Mouse (Mus musculus) macrophage (primary cell): ENCODE measurements around the gene Atp8a2. TPM values are rescaled to one million over a fixed set of nuclear protein-coding genes. Genes with fewer than 3 reads are reported as not detected.

Experiments used
- H3K27ac ChIP-seq: fragments of 350-480 bp; formaldehyde crosslinking; 2 replicates; pipeline ENCODE4 v1.9.0; 2021
- H3K36me3 ChIP-seq: fragments of 350-480 bp; formaldehyde crosslinking; 2 replicates; pipeline ENCODE4 v1.9.0; 2021; ENCODE audit errors: inconsistent target
- H3K4me3 ChIP-seq: fragments of 350-480 bp; formaldehyde crosslinking; 2 replicates; pipeline ENCODE4 v1.9.0; 2021; ENCODE audit errors: inconsistent target
- H3K79me2 ChIP-seq: fragments of 350-480 bp; formaldehyde crosslinking; 2 replicates; pipeline ENCODE4 v1.9.0; 2021; ENCODE audit errors: inconsistent target
- WGBS: methylation state at CpG from one replicate; pipeline ENCODE4 v1.1.7; 2026; ENCODE audit warnings: inconsistent platforms; ENCODE audit not compliant: missing documents; 5-methylcytosine and 5-hydroxymethylcytosine counted together
- polyA plus RNA-seq: library from polyadenylated mRNA; stranded (reverse); fragments of 250-400 nt; gene quantifications from 3 replicates; pipeline ENCODE4 v1.2.4, GENCODE M21; 2018; ENCODE audit warnings: inconsistent platforms

Gene Atp8a2
- polyA plus RNA-seq, 1 experiment from 2014 or later: 0.07 TPM

DNA sequence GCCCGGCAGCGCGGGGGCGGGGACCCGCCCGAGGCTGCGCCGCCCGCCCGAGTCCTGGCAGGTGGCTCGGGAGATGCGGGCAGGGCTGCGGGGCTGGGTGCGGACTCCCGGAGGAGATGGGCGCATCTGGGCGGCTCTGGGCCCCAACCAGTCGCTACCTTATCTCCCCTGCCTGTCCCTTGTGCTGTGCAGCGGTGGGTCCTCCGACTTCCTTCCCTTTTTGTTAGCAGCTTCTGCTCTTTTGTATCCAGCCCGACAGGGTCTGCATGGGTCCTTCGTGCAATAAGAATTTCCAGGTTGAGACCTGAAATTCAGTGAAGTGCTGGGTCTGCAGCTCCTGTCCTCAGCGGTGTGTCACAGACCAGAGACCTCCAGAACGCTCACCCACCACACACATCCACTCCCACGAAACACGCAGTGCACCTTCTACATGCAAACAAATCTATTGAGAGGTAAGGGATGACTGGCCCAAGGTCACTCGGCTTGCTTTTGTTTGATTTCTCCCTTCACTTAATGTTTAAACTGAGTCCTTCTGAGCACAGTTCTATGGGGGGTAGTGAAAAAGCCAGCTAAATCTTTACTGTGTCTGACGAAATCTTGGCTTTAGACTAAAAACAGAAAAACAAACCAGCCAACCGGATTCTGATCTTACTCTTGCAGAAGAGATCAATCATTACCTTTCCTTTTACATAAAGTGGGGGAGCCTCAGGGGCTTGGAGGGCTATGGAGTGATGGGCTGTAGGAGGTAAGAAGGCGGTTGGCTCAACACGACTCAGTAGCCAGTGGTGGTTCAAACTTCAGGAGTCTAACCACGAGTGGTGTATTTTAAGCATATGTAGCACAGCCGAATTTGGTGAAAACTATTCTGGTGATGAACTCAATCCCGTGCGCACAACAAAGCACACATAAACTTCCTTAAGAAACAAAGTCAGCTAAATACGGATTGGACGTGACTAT lies 19.1 kb downstream of the Atp8a2 start:
- Histone ChIP-seq H3K36me3 (no peaks in the 10 kb centered on the region), H3K27ac (no peak overlapping the region), H3K4me3 (no peak overlapping the region), H3K79me2 (no peaks in the 10 kb centered on the region)
- WGBS: 21% methylated on average over 32 of the region's 37 CpGs

DNA sequence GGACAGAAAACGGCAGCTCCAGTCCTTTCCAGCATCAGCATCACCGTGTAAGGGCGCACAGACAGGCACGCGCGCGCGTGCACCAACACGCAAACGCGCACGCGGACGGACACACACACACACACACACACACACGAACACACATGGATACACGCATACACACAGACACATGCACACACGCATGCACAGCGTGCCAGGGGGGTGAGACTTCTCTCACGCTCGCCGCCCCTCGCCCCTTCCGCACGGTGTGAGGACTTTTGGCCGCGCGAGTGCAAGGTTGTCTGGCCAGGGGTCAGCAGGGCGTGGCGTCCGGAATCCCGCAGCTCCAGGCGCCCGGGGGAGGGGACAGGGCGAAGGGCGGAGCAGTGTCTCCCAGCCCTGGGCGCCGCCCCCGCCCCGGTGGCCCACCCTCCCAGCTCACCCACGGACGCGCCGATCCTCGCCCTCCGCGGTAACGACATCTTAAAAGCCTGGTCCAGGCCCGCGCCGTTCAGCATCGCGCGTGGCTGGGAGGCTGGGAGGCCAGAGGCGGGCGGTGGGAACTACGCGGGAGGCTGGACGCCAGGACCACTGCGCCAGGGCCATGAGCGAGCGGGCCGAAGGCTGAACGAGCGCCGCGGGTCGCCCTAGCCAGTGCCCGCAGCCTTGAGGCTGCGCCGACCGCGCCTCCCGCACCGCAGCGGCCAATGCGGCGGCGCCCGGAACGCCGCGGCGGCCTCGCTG lies 19.9 kb downstream of the Atp8a2 start:
- H3K79me2 ChIP-seq: no peaks in the 10 kb centered on the region
- under 1% methylated on average over 70 of the region's 84 CpGs for WGBS
- H3K36me3 ChIP-seq: no peaks in the 10 kb centered on the region
- no peak overlapping the region for H3K4me3 ChIP-seq
- no peak overlapping the region for H3K27ac ChIP-seq

DNA sequence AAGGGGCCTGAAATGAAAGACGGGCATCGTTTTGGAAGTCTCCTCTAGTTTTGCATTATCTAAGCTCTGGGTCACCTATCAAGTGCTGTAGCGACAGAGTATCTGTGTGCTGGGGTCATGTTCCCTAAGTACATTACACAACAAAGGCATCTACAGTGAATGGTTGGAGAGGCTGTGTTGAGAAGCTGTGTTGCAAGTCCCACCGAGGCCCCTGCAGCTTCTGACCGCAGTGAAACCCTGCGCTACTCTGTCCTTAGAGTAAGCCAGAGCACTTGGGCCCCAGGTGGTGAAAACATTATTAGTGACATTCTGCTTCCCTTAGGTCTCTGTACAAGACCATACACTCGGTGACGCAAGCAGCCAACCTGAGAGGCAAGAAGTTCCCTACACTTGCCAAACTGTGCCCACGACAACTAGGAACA lies 20.5 kb downstream of the Atp8a2 start:
- Histone ChIP-seq H3K36me3 (no peaks in the 10 kb centered on the region), H3K27ac (no peak overlapping the region), H3K79me2 (no peaks in the 10 kb centered on the region), H3K4me3 (no peak overlapping the region)
- 30% methylated on average over 8 of the region's 9 CpGs for WGBS

DNA sequence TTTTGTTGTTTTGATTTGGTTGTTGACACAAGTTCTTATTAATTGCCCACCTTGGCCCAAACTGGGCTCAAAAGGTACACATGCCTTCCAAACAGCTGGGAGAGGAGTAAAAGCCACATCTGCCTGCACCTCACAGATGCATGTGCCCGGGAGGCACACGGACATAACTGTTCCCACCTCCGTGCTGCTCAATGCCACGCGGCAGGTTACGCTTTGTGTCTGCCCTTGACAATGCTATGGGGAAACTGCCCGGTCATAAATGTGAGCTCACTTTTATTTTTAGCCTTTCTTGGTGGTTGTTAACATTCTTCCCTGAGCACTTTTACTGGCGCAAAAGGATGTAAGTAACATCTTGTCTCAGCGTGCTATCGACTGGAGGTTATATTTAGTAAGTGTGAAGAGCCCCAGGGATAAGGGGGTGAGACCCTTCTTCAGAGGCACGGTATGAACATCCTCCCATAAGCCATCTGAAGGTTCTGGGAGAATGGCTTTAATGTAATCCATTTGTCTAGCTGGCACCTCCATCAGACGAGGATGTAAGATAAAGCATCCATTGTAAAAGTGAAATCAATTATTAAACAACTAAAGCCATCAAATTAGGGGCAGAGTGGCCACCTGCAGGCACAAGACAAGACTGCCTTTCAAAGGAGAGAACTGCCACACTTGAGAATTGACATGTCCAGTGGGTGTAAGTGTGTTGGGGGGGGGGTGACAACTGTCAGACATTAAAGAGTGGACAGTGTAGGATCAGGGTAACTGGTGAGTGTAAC lies 24.5 kb downstream of the Atp8a2 start:
- Histone ChIP-seq H3K4me3 (no peak overlapping the region), H3K27ac (no peak overlapping the region), H3K36me3 (no peaks in the 10 kb centered on the region), H3K79me2 (no peaks in the 10 kb centered on the region)
- WGBS: 77% methylated on average over 12 of the region's 12 CpGs

DNA sequence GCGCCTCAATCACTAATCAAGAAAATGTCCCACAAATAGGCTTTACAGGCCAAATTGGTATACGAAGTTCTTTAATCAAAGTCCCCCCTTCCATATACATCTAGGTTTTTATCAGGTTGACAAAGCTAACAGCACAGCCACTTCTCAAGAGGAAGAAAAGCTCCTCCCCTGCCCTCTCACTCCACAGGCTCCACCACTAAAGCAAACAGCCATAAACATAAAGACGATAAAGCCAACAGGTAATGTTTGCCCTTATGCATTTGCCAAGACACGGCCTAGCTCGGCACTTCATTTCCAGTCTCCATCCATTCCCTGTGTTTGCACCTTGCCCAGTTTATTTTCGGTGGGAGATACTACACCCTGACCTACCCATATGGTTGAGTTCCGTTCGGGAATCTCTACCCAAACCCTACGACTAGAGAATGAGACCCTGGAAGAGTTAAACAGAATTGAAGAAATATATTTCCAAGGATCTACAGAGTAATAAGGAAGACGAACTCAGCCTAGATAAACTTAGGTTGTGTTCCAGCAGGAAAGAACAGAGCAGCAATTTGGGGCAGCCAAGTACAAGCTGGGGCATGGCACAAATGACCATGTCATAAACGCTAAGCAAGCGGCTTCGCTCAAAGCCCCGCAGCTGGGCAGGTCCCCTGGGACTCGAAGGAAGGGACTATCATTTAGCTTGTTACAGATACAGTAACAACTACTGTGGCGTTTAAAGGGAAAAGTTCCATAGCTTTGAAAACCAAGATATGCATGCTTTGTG lies 26.0 kb downstream of the Atp8a2 start:
- Histone ChIP-seq H3K79me2 (no peaks in the 10 kb centered on the region), H3K4me3 (no peak overlapping the region), H3K36me3 (no peaks in the 10 kb centered on the region), H3K27ac (no peak overlapping the region)
- 93% methylated on average over 16 of the region's 16 CpGs for WGBS

DNA sequence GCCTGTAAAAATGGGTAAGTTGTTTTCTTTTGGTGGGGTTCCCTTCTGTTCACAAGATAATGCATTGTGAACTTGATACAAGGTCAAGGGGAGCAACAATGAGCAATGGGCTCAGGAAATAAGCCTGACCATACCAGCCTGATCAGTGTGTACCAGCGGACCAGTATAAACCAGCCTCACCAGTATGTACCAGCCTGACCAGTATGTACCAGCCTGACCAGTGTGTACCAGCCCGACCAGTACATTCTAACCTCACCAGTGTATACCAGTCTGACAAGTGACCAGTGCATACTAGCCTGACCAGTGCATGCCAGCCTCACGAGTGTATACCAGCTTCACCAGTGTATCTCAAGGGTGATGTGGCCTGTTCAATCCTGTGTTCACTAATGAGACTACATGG lies 33.6 kb downstream of the Atp8a2 start:
- H3K36me3 ChIP-seq: no peaks in the 10 kb centered on the region
- H3K4me3 ChIP-seq: no peak overlapping the region
- 89% methylated on average over 3 of the region's 3 CpGs for WGBS
- H3K79me2 ChIP-seq: no peaks in the 10 kb centered on the region
- H3K27ac ChIP-seq: no peak overlapping the region

DNA sequence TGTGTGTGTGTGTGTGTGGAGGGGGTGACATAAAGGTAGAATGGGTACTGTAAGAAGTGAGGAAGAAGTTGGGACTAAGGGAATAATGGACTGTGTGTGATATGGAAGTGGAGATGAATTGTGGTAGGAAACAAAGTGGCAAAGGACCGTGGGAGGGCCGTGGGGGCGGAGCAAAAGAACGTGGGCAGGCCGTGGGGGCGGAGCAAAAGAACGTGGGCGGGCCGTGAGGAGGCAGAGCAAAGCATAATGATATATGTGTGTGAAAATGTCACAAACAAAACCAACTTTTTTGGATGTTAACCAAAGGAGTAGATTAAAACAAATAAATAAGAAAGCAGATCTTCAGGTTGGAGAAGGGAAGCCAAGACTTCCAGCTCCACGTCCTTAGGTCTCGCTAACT lies 44.6 kb downstream of the Atp8a2 start:
- Histone ChIP-seq H3K4me3 (no peak overlapping the region), H3K79me2 (no peaks in the 10 kb centered on the region), H3K36me3 (no peaks in the 10 kb centered on the region), H3K27ac (no peak overlapping the region)
- WGBS: 83% methylated on average over 11 of the region's 11 CpGs

DNA sequence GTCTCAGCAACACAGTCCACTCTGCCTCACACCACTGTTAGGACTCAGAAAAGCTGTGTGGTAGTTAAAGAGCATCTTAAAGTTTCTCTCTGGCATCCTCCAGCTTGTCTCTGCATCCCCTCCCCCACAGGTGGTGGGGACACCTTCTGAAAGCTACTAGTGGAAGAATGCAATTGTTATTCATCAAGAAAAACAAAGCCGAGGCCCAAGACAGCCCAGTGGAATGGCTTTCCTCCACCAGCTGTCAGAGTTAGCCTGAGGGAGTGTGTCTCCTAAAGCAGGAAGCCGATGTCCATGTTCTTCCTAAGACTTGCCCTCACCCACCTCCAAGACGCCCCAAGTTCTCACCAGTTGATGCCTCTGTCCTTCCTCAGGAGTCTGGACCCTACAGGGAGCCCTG lies 48.1 kb downstream of the Atp8a2 start:
- Histone ChIP-seq H3K4me3 (no peak overlapping the region), H3K27ac (no peak overlapping the region), H3K79me2 (no peaks in the 10 kb centered on the region), H3K36me3 (no peaks in the 10 kb centered on the region)
- 73% methylated on average over 3 of the region's 3 CpGs for WGBS

DNA sequence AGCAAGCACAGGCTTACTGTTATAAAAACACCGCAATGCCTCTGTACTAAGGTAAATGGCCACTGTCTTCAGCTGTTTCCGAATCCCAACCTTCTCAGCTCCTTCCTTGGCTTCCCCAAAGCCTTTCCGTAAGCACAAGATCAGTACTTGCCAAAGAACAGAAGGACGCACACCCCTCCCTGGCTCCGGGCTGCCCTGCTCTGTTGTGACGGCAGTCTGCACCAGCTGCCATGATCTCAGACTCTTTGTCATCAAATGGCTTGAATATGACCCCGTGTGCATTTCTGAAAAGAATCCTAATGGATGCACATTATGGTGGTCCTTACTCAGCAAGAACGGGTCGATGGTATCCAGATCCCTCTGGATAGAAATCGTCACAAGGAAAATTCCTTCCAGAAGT lies 53.7 kb downstream of the Atp8a2 start:
- Histone ChIP-seq H3K27ac (no peak overlapping the region), H3K4me3 (no peak overlapping the region), H3K36me3 (no peaks in the 10 kb centered on the region), H3K79me2 (no peaks in the 10 kb centered on the region)
- WGBS: 97% methylated on average over 10 of the region's 10 CpGs

DNA sequence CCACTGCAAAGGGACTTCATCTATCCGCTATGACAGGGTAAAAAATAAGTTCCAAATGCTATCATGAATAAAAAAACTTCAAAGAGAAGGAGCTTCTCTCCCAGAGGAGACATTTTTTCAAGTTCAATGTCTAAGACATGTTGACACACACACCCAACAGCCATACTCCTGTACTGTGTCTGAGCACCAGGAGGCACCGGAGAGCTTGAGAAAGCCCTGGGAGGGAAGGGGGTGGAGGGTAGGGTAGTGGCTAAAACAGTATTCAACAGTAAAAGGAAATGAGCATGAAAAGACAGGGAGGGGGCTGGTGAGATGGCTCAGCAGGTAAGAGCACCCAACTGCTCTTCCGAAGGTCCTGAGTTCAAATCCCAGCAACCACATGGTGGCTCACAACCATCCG lies 58.6 kb downstream of the Atp8a2 start:
- no peaks in the 10 kb centered on the region for H3K36me3 ChIP-seq
- no peaks in the 10 kb centered on the region for H3K79me2 ChIP-seq
- H3K4me3 ChIP-seq: no peak overlapping the region
- H3K27ac ChIP-seq: no peak overlapping the region
- 70% methylated on average over 3 of the region's 4 CpGs for WGBS

DNA sequence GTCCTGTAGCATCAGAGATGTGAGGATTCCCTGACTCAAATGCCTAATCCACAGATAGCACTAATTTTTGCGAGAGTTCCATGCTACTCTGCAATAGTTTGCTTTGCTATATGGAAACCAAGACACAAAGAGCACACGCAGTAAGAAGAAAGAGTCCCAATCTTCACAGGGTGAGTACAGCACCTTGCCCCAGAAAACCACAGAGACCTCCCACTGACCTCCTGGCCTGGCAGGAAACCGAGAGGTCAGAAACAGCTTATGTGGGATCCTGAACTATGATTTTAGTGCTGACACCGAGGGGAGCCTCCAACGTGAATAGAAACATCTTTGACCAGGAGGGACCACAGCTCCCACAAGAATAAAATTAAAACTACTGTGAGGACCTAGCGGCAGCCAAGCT lies 59.2 kb downstream of the Atp8a2 start:
- Histone ChIP-seq H3K36me3 (no peaks in the 10 kb centered on the region), H3K27ac (no peak overlapping the region), H3K4me3 (no peak overlapping the region), H3K79me2 (no peaks in the 10 kb centered on the region)
- 31% methylated on average over 6 of the region's 6 CpGs for WGBS

DNA sequence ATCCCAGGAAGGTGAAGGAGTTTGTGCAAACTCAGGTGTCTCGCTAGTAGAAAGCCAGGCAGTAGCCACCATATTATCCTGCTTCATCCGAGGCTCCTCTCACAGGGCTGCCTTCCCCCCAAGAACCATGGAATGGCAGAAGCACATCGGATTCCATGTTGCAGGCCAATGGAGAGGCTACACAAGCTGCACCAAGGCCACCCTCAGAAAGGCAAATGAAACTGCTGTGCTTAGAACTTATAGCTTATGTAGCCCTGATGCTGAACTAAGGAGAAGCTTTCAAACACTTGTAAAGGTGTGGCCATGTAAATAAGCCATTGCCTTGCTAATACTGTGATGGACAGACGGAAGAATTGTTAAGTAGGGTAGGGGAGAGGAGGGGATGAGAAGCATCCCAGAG lies 61.2 kb downstream of the Atp8a2 start:
- WGBS: 87% methylated on average over 4 of the region's 4 CpGs
- no peaks in the 10 kb centered on the region for H3K36me3 ChIP-seq
- no peak overlapping the region for H3K27ac ChIP-seq
- no peak overlapping the region for H3K4me3 ChIP-seq
- no peaks in the 10 kb centered on the region for H3K79me2 ChIP-seq

DNA sequence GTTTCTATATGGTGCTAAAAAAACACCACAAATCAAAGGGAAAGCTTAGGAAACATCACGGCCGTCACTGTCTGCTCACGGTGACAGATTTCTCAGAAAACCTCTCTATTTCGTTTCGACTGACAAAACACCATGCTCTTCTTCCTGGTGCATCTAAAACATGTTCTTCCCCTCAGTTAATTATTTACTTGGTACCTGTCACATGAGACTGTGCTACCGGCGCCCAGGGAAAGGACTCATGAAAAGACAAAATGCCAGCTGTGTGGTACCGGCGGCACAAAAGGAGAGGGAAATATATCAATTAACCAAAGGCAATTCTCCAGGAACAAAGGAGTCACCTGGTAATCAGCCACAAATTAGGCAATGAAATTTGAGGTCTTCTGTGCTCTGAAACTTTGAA lies 62.3 kb downstream of the Atp8a2 start:
- 97% methylated on average over 9 of the region's 9 CpGs for WGBS
- Histone ChIP-seq H3K79me2 (no peaks in the 10 kb centered on the region), H3K36me3 (no peaks in the 10 kb centered on the region), H3K27ac (no peak overlapping the region), H3K4me3 (no peak overlapping the region)

DNA sequence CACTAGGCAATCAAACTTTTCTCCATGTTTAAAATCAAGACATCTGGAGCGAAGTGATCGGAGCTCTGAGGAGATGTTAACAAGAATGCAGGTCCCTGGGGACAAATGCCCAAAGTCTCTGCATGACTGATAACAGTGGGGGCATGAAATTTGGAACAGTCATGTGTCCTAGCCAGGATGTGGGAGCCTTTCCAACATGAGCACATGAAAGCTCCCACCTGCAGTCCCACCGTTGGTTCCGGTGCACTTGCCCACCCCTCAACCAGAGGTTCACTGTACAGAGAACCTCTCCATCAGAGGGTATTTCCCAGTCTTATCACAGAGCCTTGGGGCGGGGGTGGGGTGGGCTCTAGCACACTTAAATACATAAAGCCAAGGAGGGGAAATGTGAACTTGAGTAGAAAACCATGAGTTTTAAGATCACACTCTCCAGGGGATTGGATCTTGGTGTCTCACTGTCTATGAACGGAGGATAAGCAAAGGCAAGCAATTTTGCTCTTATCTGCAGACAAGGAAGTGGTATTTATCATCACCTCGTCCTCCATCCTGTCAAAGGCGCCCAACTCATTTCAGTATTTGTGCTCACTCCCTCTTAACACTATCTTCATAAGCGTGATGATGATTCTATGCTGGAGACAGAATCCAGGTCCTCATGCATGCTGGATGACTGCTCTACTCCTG lies 65.6 kb downstream of the Atp8a2 start:
- H3K27ac ChIP-seq: no peak overlapping the region
- 85% methylated on average over 9 of the region's 9 CpGs for WGBS
- H3K4me3 ChIP-seq: no peak overlapping the region
- no peaks in the 10 kb centered on the region for H3K79me2 ChIP-seq
- no peaks in the 10 kb centered on the region for H3K36me3 ChIP-seq
